Comparison of ENCODE assay signal across 19 mouse cellular contexts in the genomic region with DNA sequence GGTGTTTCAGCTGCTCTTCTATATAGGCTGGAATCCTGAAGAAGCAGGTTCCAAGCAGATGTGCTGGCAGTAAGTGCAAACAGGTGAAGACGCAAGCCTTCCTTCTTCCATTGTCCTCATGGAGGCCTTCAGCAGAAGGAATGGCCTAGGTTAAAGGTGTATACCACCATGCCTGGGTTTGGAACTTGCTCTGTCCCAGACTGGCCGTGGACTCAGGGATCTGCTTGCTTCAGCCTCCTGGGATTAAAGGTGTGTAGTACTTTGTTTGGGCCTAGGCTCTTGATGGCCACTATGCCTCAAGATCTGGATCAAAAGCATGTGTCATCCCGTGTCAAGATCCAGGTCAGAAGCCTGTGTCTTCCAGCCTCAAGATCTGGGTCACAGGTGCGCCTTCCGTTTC.
DNase-seq lines count a peak whose midpoint lies in the region; ATAC-seq lines count a peak whose summit lies in the region.
"Had no signal": no experiment of that assay in that cellular context is flagged by ENCODE, and none has a peak within 500 bp of the region (broad histone marks: within the 10 kb centered on the region; RNA-seq: fewer than 3 reads in every experiment).

No protein-coding gene starts in this region.

- H3K9ac ChIP-seq in midbrain, embryonic 11.5 days (ENCODE audit: low read length) = no peak overlapping the region
- no peak overlapping the region for H3K9ac ChIP-seq in midbrain, embryonic 15.5 days

- WGBS in midbrain, embryonic 11.5 days = 92% methylated on average over 5 of the region's 5 CpGs
- WGBS in midbrain, embryonic 15.5 days = 95% methylated on average over 5 of the region's 5 CpGs

- no peak for ATAC-seq in midbrain, embryonic 11.5 days (ENCODE audit: low FRiP score)
- no peak for ATAC-seq in midbrain, embryonic 15.5 days (replicated peaks)
- ATAC-seq: activated CD4-positive, CD25-positive, alpha-beta regulatory T cell, adult 4 months; CD4-positive, CD25-positive, alpha-beta regulatory T cell, adult 4 months; Patski had no signal

- peaks cover 7% of the 10 kb centered on the region for H3K4me1 ChIP-seq in midbrain, embryonic 11.5 days (ENCODE audit: control insufficient read depth, insufficient read depth, low read length)
- H3K4me1 ChIP-seq in midbrain, embryonic 15.5 days = peaks cover 10% of the 10 kb centered on the region

- no peak overlapping the region for H3K27ac ChIP-seq in midbrain, embryonic 11.5 days (ENCODE audit: low read depth, low read length)
- no peak overlapping the region for H3K27ac ChIP-seq in midbrain, embryonic 15.5 days

- no peak overlapping the region for H3K4me2 ChIP-seq in midbrain, embryonic 11.5 days
- H3K4me2 ChIP-seq in midbrain, embryonic 15.5 days = no peak overlapping the region

- intact Hi-C loops in heart, postnatal 10 days (cut with DNase I) = no loop called here

- H3K9me3 ChIP-seq in midbrain, embryonic 11.5 days (ENCODE audit: control insufficient read depth, low read length) = no peaks in the 10 kb centered on the region; the same call in 1 of the 2 replicates
- H3K9me3 ChIP-seq in midbrain, embryonic 15.5 days = no peaks in the 10 kb centered on the region

- H3K4me3 ChIP-seq in midbrain, embryonic 11.5 days (ENCODE audit: low read depth, low read length) = no peak overlapping the region
- H3K4me3 ChIP-seq in midbrain, embryonic 15.5 days = no peak overlapping the region

- peak; percentile 55 for DNase-seq in heart, adult 11 months
- no peak for DNase-seq in heart, postnatal 10 days
- DNase-seq in midbrain, embryonic 11.5 days (ENCODE audit: low spot score, missing footprints) = peak; percentile 77
- DNase-seq: adrenal gland, adult 2 months; adrenal gland, adult 8-10 months; adrenal gland, postnatal 10 days; adrenal gland, postnatal 14 days; adrenal gland, postnatal 25 days; adrenal gland, postnatal 36 days; B cell, adult 2 months; cerebellum, adult 11 months; cerebellum, adult 11-12 months; cerebellum, adult 18-20 months had no signal

- H3K36me3 ChIP-seq in midbrain, embryonic 11.5 days (ENCODE audit: control insufficient read depth, insufficient read depth, low read length) = no peaks in the 10 kb centered on the region
- no peaks in the 10 kb centered on the region for H3K36me3 ChIP-seq in midbrain, embryonic 15.5 days (replicated peaks)
- H3K36me3 ChIP-seq: G1E had no signal

- H3K27me3 ChIP-seq in midbrain, embryonic 11.5 days (ENCODE audit: control insufficient read depth, insufficient read depth, low read length) = no peaks in the 10 kb centered on the region
- no peaks in the 10 kb centered on the region for H3K27me3 ChIP-seq in midbrain, embryonic 15.5 days (replicated peaks)
- H3K27me3 ChIP-seq: CH12.LX, Patski had no signal

Comparison
In these comparisons a context has a peak if more than half of its experiments do, and no peak if none do; other contexts are left out.
1. DNase-seq: peak in heart, adult 11 months (single experiment) and midbrain, embryonic 11.5 days (single experiment); none in heart, postnatal 10 days (0 of 2).